Mouse (Mus musculus) midbrain, embryonic 12.5 days (tissue): ENCODE measurements around the gene Ttc34. TPM values are rescaled to one million over a fixed set of nuclear protein-coding genes. Genes with fewer than 3 reads are reported as not detected.

ENCODE experiments used
- ATAC-seq: fragments of 200-750 bp; cut with Nextera tagmentation; 2 replicates; pipeline ENCODE4 v1.8.0; 2017; ENCODE audit warnings: low read depth, moderate TSS enrichment, moderate library complexity; ENCODE audit not compliant: low FRiP score
- H3K27ac ChIP-seq: fragments of 300-500 bp; sonication (generic); replicated peaks from 2 replicates; pipeline ENCODE4 v1.5.1; 2016; ENCODE audit warnings: mild to moderate bottlenecking
- H3K27me3 ChIP-seq: fragments of 300-500 bp; sonication (generic); 2 replicates; pipeline ENCODE4 v1.6.1; 2016; ENCODE audit warnings: mild to moderate bottlenecking
- H3K36me3 ChIP-seq: fragments of 300-500 bp; sonication (generic); 2 replicates; pipeline ENCODE4 v1.6.1; 2016
- H3K4me1 ChIP-seq: fragments of 300-500 bp; sonication (generic); 2 replicates; pipeline ENCODE4 v1.6.1; 2016
- H3K4me2 ChIP-seq: fragments of 300-500 bp; sonication (generic); replicated peaks from 2 replicates; pipeline ENCODE4 v1.6.1; 2016; ENCODE audit warnings: mild to moderate bottlenecking, moderate library complexity
- H3K4me3 ChIP-seq: fragments of 300-500 bp; sonication (generic); 2 replicates; pipeline ENCODE4 v1.5.1; 2016; ENCODE audit warnings: mild to moderate bottlenecking
- H3K9ac ChIP-seq: fragments of 300-500 bp; sonication (generic); replicated peaks from 2 replicates; pipeline ENCODE4 v1.6.1; 2016; ENCODE audit warnings: mild to moderate bottlenecking, moderate library complexity
- H3K9me3 ChIP-seq: fragments of 300-500 bp; sonication (generic); 2 replicates; pipeline ENCODE4 v1.6.1; 2016; ENCODE audit warnings: mild to moderate bottlenecking
- WGBS: fragments of 180-500 bp; shearing (Covaris S2); methylation state at CpG from one replicate; pipeline ENCODE4 v1.1.7; 2016; 5-methylcytosine and 5-hydroxymethylcytosine counted together
- polyA plus RNA-seq: library from polyadenylated mRNA; unstranded; fragments of >200 nt; fragmentation: Nextera tagmentation; extraction: Ambion mirVana; gene quantifications from 2 replicates; pipeline ENCODE4 v1.2.1, GENCODE M21; 2016

The Ttc34 gene
- polyA plus RNA-seq, result 0.16 and 0.46 TPM in 2 replicates

GRCm38 (mm10) chr4:154837170-154837569 is at the start of gene Ttc34:
Gene Ttc34, plus strand, starts transcription at chr4:154837459.
- peaks cover 11% of the 10 kb centered on the region; the same call in 1 of the 2 replicates for H3K4me1 ChIP-seq
- no peak within 1 kb of the TSS for H3K4me2 ChIP-seq
- H3K36me3 ChIP-seq, result no peaks in the 10 kb centered on the region
- no peaks in the 10 kb centered on the region for H3K9me3 ChIP-seq
- H3K4me3 ChIP-seq, result no peak within 1 kb of the TSS
- no peak within 1 kb of the TSS for H3K9ac ChIP-seq
- peaks cover 32% of the 10 kb centered on the region; the same call in 1 of the 2 replicates for H3K27me3 ChIP-seq
- WGBS, result 60% methylated on average over 2 of the region's 2 CpGs
- H3K27ac ChIP-seq, result no peak within 1 kb of the TSS
- ATAC-seq, result 0 out of 2 replicates have a peak, but pooled peaks have one; percentile 19

- no peaks in the 10 kb centered on the region for H3K9me3 ChIP-seq
- H3K27me3 ChIP-seq, result peaks cover 16% of the 10 kb centered on the region; the same call in 1 of the 2 replicates
- ATAC-seq, result no peak
- H3K4me2 ChIP-seq, result no peak overlapping the region
- no peak overlapping the region for H3K27ac ChIP-seq
- H3K9ac ChIP-seq, result no peak overlapping the region
- H3K4me3 ChIP-seq, result no peak overlapping the region
- WGBS, result 80% methylated on average over 13 of the region's 13 CpGs
- peaks cover 9% of the 10 kb centered on the region for H3K4me1 ChIP-seq
- no peaks in the 10 kb centered on the region for H3K36me3 ChIP-seq
These were observed 49.1 kb upstream of the Ttc34 start for GRCm38 (mm10) chr4:154787960-154788702.

GRCm38 (mm10) chr4:154791894-154792293 is 45.4 kb upstream of the Ttc34 start:
- 83% methylated on average over 7 of the region's 7 CpGs for WGBS
- Histone ChIP-seq H3K27ac (no peak overlapping the region), H3K4me2 (no peak overlapping the region), H3K36me3 (no peaks in the 10 kb centered on the region), H3K4me3 (no peak overlapping the region), H3K27me3 (peaks cover 10% of the 10 kb centered on the region; the same call in 1 of the 2 replicates), H3K9me3 (no peaks in the 10 kb centered on the region), H3K9ac (no peak overlapping the region), H3K4me1 (peaks cover 2% of the 10 kb centered on the region)
- no peak for ATAC-seq

- WGBS, result 85% methylated on average over 7 of the region's 7 CpGs
- no peak overlapping the region for H3K4me3 ChIP-seq
- H3K27me3 ChIP-seq, result peaks cover 5% of the 10 kb centered on the region; the same call in 1 of the 2 replicates
- no peaks in the 10 kb centered on the region for H3K9me3 ChIP-seq
- H3K4me2 ChIP-seq, result no peak overlapping the region
- peaks cover 2% of the 10 kb centered on the region for H3K4me1 ChIP-seq
- no peaks in the 10 kb centered on the region for H3K36me3 ChIP-seq
- no peak overlapping the region for H3K9ac ChIP-seq
- no peak overlapping the region for H3K27ac ChIP-seq
- no peak for ATAC-seq
These were observed 43.8 kb upstream of the Ttc34 start for GRCm38 (mm10) chr4:154793499-154793898.

GRCm38 (mm10) chr4:154797834-154798233 is 39.4 kb upstream of the Ttc34 start:
- Histone ChIP-seq H3K27ac (no peak overlapping the region), H3K27me3 (peaks cover 39% of the 10 kb centered on the region), H3K36me3 (no peaks in the 10 kb centered on the region), H3K4me1 (peaks cover 14% of the 10 kb centered on the region), H3K4me3 (no peak overlapping the region), H3K9me3 (no peaks in the 10 kb centered on the region), H3K4me2 (no peak overlapping the region), H3K9ac (no peak overlapping the region)
- WGBS, result 5% methylated on average over 4 of the region's 4 CpGs
- no peak for ATAC-seq

- 66% methylated on average over 5 of the region's 5 CpGs for WGBS
- Histone ChIP-seq H3K9me3 (no peaks in the 10 kb centered on the region), H3K27me3 (peaks cover 47% of the 10 kb centered on the region), H3K27ac (no peak overlapping the region), H3K4me1 (peaks cover 14% of the 10 kb centered on the region), H3K4me2 (no peak overlapping the region), H3K36me3 (no peaks in the 10 kb centered on the region), H3K9ac (no peak overlapping the region), H3K4me3 (no peak overlapping the region)
- no peak for ATAC-seq
These were observed 36.7 kb upstream of the Ttc34 start for GRCm38 (mm10) chr4:154800543-154800942.

- Histone ChIP-seq H3K27me3 (peaks cover 57% of the 10 kb centered on the region), H3K4me2 (peak overlapping the region; percentile 23), H3K9me3 (no peaks in the 10 kb centered on the region), H3K9ac (no peak overlapping the region), H3K27ac (no peak overlapping the region), H3K36me3 (no peaks in the 10 kb centered on the region), H3K4me3 (no peak overlapping the region), H3K4me1 (peaks cover 14% of the 10 kb centered on the region)
- 3% methylated on average over 26 of the region's 26 CpGs for WGBS
- no peak for ATAC-seq
These were observed 35.0 kb upstream of the Ttc34 start for GRCm38 (mm10) chr4:154802210-154802609.

- Histone ChIP-seq H3K4me2 (no peak overlapping the region), H3K27me3 (peaks cover 32% of the 10 kb centered on the region), H3K27ac (no peak overlapping the region), H3K9ac (no peak overlapping the region), H3K9me3 (no peaks in the 10 kb centered on the region), H3K4me3 (no peak overlapping the region), H3K36me3 (no peaks in the 10 kb centered on the region), H3K4me1 (peaks cover 3% of the 10 kb centered on the region; the same call in 1 of the 2 replicates)
- WGBS, result 32% methylated on average over 6 of the region's 6 CpGs
- peak; percentile 54; the same call in 1 of the 2 replicates for ATAC-seq
These were observed 11.6 kb upstream of the Ttc34 start for GRCm38 (mm10) chr4:154825662-154826061.

- Histone ChIP-seq H3K36me3 (no peaks in the 10 kb centered on the region), H3K4me1 (peaks cover 3% of the 10 kb centered on the region; the same call in 1 of the 2 replicates), H3K9ac (no peak overlapping the region), H3K27ac (no peak overlapping the region), H3K27me3 (peaks cover 32% of the 10 kb centered on the region), H3K9me3 (no peaks in the 10 kb centered on the region), H3K4me2 (no peak overlapping the region), H3K4me3 (no peak overlapping the region)
- ATAC-seq, result no peak
- 60% methylated on average over 7 of the region's 7 CpGs for WGBS
These were observed 11.0 kb upstream of the Ttc34 start for GRCm38 (mm10) chr4:154826224-154826623.

- no peaks in the 10 kb centered on the region for H3K9me3 ChIP-seq
- peaks cover 3% of the 10 kb centered on the region; the same call in 1 of the 2 replicates for H3K4me1 ChIP-seq
- H3K4me2 ChIP-seq, result no peak overlapping the region
- H3K9ac ChIP-seq, result no peak overlapping the region
- ATAC-seq, result no peak
- H3K27ac ChIP-seq, result no peak overlapping the region
- no peaks in the 10 kb centered on the region for H3K36me3 ChIP-seq
- no peak overlapping the region for H3K4me3 ChIP-seq
- WGBS, result 91% methylated on average over 7 of the region's 7 CpGs
- peaks cover 32% of the 10 kb centered on the region for H3K27me3 ChIP-seq
These were observed 10.1 kb upstream of the Ttc34 start for GRCm38 (mm10) chr4:154827181-154827580.

GRCm38 (mm10) chr4:154827861-154828610 is 9.2 kb upstream of the Ttc34 start:
- H3K4me1 ChIP-seq, result peaks cover 5% of the 10 kb centered on the region; the same call in 1 of the 2 replicates
- no peak overlapping the region for H3K4me2 ChIP-seq
- WGBS, result 49% methylated on average over 10 of the region's 10 CpGs
- no peaks in the 10 kb centered on the region for H3K9me3 ChIP-seq
- H3K4me3 ChIP-seq, result no peak overlapping the region
- no peaks in the 10 kb centered on the region for H3K36me3 ChIP-seq
- H3K27ac ChIP-seq, result no peak overlapping the region
- no peak for ATAC-seq
- no peak overlapping the region for H3K9ac ChIP-seq
- peaks cover 31% of the 10 kb centered on the region for H3K27me3 ChIP-seq
